Mouse (Mus musculus): ENCODE measurements at regions not wholly inside any gene's neighbourhood (a gene's known extent, or its start where the extent isn't known, plus 50 kb on each side); places are given as distances from the start of the nearest gene placed in this dataset.

- TF ChIP-seq CHD2 (IDR thresholded peaks at IDR 0.05; ENCODE audit: low read depth, low read length): no peak
- no peak for TF ChIP-seq ZNF384 (IDR thresholded peaks at IDR 0.05; ENCODE audit: low read depth, low read length)
- TF ChIP-seq ZC3H11A (IDR thresholded peaks at IDR 0.05; ENCODE audit: borderline replicate concordance, low read depth, low read length): no peak
- no peak for TF ChIP-seq HCFC1 (IDR thresholded peaks at IDR 0.05; ENCODE audit: borderline replicate concordance, insufficient read depth, low read length)
Measured at GRCm38 (mm10) chr8:46388421-46388820, 82.4 kb upstream of the Acsl1 start.

Measured in ES-E14 (cell line).